Mouse (Mus musculus) forebrain, embryonic 10.5 days (tissue): ENCODE measurements around the gene Glb1. TPM values are rescaled to one million over a fixed set of nuclear protein-coding genes. Genes with fewer than 3 reads are reported as not detected.
"Not testable (repeated sequence)": the region's sequence is repeated elsewhere in the genome, so short reads cannot be mapped to it uniquely, and the experiment has no call there.

Experiments used
- DNase-seq: peaks from one replicate; pipeline ENCODE4 v3.0.0-alpha.2; 2017; ENCODE audit warnings: low spot score; ENCODE audit errors: extremely low spot score
- H3K27ac ChIP-seq: fragments of 300-500 bp; sonication (generic); 2 replicates; pipeline ENCODE4 v1.5.1; 2016; ENCODE audit warnings: mild to moderate bottlenecking
- H3K27me3 ChIP-seq: fragments of 300-500 bp; sonication (generic); 2 replicates; pipeline ENCODE4 v1.6.1; 2016; ENCODE audit warnings: mild to moderate bottlenecking; ENCODE audit not compliant: poor library complexity, severe bottlenecking
- H3K36me3 ChIP-seq: fragments of 300-500 bp; sonication (generic); replicated peaks from 2 replicates; pipeline ENCODE4 v1.6.1; 2016; ENCODE audit warnings: mild to moderate bottlenecking, moderate library complexity
- H3K4me1 ChIP-seq: fragments of 300-500 bp; sonication (generic); 2 replicates; pipeline ENCODE4 v1.6.1; 2016
- H3K4me3 ChIP-seq: fragments of 300-500 bp; sonication (generic); 2 replicates; pipeline ENCODE4 v1.5.1; 2016; ENCODE audit warnings: mild to moderate bottlenecking, moderate library complexity
- H3K9me3 ChIP-seq: fragments of 300-500 bp; sonication (generic); 2 replicates; pipeline ENCODE4 v1.6.1; 2016; ENCODE audit warnings: mild to moderate bottlenecking, moderate library complexity
- WGBS: fragments of 180-500 bp; shearing (Covaris S2); methylation state at CpG from one replicate; pipeline ENCODE4 v1.1.7; 2016; 5-methylcytosine and 5-hydroxymethylcytosine counted together
- polyA plus RNA-seq: library from polyadenylated mRNA; unstranded; fragments of >200 nt; fragmentation: Nextera tagmentation; extraction: Ambion mirVana; gene quantifications from 2 replicates; pipeline ENCODE4 v1.2.1, GENCODE M21; 2016

Glb1 gene
- polyA plus RNA-seq, 1 experiment from 2014 or later, result 22.6 TPM

GRCm38 (mm10) chr9:114517924-114518497 lies 117.1 kb downstream of the Glb1 start:
- H3K27ac ChIP-seq, result no peak overlapping the region
- H3K36me3 ChIP-seq, result peaks cover 70% of the 10 kb centered on the region
- peaks cover 30% of the 10 kb centered on the region for H3K9me3 ChIP-seq
- WGBS, result 83% methylated on average over 13 of the region's 13 CpGs
- no peak for DNase-seq
- H3K27me3 ChIP-seq, result no peaks in the 10 kb centered on the region
- peaks cover 13% of the 10 kb centered on the region; the same call in 1 of the 2 replicates for H3K4me1 ChIP-seq
- H3K4me3 ChIP-seq, result no peak overlapping the region

- H3K27ac ChIP-seq, result no peak overlapping the region
- no peak for DNase-seq
- H3K36me3 ChIP-seq, result peaks cover 70% of the 10 kb centered on the region
- WGBS, result 83% methylated on average over 9 of the region's 9 CpGs
- peaks cover 21% of the 10 kb centered on the region for H3K9me3 ChIP-seq
- no peak overlapping the region for H3K4me3 ChIP-seq
- H3K4me1 ChIP-seq, result peaks cover 18% of the 10 kb centered on the region
- no peaks in the 10 kb centered on the region for H3K27me3 ChIP-seq
Observed at GRCm38 (mm10) chr9:114518812-114519477, 118.1 kb downstream of the Glb1 start.

- H3K27me3 ChIP-seq, H3K4me3 ChIP-seq, DNase-seq, H3K27ac ChIP-seq, H3K9me3 ChIP-seq: not testable (repeated sequence)
- 80% methylated on average over 4 of the region's 4 CpGs for WGBS
- peaks cover 32% of the 10 kb centered on the region for H3K4me1 ChIP-seq
- peaks cover 66% of the 10 kb centered on the region for H3K36me3 ChIP-seq
Observed at GRCm38 (mm10) chr9:114520529-114520928, 119.7 kb downstream of the Glb1 start.

- no peaks in the 10 kb centered on the region for H3K27me3 ChIP-seq
- no peak for DNase-seq
- 66% methylated on average over 5 of the region's 5 CpGs for WGBS
- H3K36me3 ChIP-seq, result peaks cover 51% of the 10 kb centered on the region
- H3K27ac ChIP-seq, result no peak overlapping the region
- peaks cover 48% of the 10 kb centered on the region for H3K4me1 ChIP-seq
- no peaks in the 10 kb centered on the region for H3K9me3 ChIP-seq
- no peak overlapping the region for H3K4me3 ChIP-seq
Observed at GRCm38 (mm10) chr9:114522041-114522440, 121.2 kb downstream of the Glb1 start.

GRCm38 (mm10) chr9:114522501-114522900 lies 121.6 kb downstream of the Glb1 start:
- H3K4me1 ChIP-seq, result peaks cover 52% of the 10 kb centered on the region
- no peak overlapping the region for H3K4me3 ChIP-seq
- DNase-seq, result no peak
- WGBS, result 92% methylated on average over 9 of the region's 9 CpGs
- no peaks in the 10 kb centered on the region for H3K9me3 ChIP-seq
- no peak overlapping the region for H3K27ac ChIP-seq
- peaks cover 47% of the 10 kb centered on the region for H3K36me3 ChIP-seq
- H3K27me3 ChIP-seq, result no peaks in the 10 kb centered on the region

Other genes with a start within 250 kb of the Glb1 start
- gene Bcl2a1c, start 70.9 kb upstream of the Glb1 start, polyA plus RNA-seq, result not detected in 2 replicates
- 30.7 and 31.6 TPM in 2 replicates for gene Crtap, start 10.4 kb upstream of the Glb1 start, polyA plus RNA-seq
- 10.1 and 10.7 TPM in 2 replicates for gene Tmppe, start within 50 bp of the Glb1 start, polyA plus RNA-seq
- not detected in 2 replicates for gene Ccr4, start 103.8 kb downstream of the Glb1 start, polyA plus RNA-seq
- gene C130032M10Rik, start 114.6 kb downstream of the Glb1 start, polyA plus RNA-seq, result 1.0 and 1.2 TPM in 2 replicates
- gene Trim71, start 163.3 kb downstream of the Glb1 start, polyA plus RNA-seq, result 5.9 and 6.5 TPM in 2 replicates
- gene Cnot10, start 239.1 kb downstream of the Glb1 start, polyA plus RNA-seq, result 73.7 and 74.4 TPM in 2 replicates